Mouse (Mus musculus): ENCODE results near the gene Myom1.

Gene Myom1

GRCm38 (mm10) chr17:71102571-71103551 is 100.4 kb downstream of the Myom1 start:
- peak; percentile 11 for DNase-seq (ENCODE audit: low spot score)

DNA sequence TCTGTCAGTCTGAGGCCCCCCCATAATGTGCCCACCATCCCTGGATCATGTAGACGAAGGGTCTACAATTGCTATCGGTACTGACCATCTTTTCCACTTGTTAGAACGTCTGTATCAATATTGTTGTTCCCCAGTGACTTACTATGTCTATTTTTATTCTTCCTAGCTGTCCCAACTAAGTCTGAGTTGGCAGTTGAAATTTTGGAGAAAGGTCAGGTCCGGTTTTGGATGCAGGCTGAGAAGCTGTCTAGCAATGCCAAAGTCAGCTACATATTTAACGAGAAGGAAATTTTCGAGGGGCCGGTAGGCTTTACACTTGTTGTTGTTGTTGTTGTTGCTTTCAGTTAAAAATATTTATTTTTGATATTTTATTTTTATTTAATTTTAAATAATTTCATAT is 102.9 kb downstream of the Myom1 start:
- no peak for DNase-seq (ENCODE audit: low spot score)

DNA sequence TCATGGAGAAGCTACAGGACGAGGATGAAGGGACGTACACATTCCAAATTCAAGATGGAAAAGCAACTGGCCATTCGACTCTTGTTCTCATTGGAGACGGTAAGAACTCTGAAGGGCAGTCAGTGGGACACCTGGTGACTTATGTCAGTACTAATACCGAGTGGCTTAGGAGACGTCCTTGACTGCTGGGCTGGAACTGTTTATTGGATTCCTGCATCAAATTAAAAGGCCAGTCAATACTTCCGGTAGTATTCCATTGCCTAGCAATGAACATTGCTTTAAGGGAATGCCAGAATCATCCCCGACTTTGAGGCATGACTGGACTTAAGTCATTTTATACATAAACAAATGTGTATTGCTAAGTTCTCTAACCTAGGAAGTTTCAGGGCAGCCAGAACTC is 103.8 kb downstream of the Myom1 start:
- no peak for DNase-seq (ENCODE audit: low spot score)

DNA sequence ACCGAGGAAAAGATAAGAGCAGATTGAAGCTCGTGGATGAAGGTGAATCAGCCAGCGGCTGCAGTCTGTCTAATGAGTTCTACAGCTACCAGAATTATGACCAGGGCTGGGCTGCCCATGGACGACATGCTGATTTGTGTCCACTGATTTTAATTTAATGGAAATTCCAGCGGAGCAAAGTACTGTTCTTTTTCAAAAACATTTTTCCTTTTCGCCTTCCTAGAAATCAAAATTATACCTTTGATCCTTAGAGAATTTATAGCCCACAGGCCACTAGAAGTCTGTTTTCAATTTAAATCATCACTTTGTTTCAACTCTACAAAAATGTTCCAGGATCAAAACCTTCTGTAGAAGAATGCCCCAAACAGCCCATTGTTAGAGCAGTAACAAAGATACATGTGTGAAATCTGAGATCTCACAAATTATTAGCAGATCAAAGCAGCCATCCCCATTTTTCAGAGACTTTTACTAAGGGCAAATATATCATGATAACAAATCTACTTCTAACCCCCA is 108.4 kb downstream of the Myom1 start:
- DNase-seq (ENCODE audit: low spot score), result no peak

DNA sequence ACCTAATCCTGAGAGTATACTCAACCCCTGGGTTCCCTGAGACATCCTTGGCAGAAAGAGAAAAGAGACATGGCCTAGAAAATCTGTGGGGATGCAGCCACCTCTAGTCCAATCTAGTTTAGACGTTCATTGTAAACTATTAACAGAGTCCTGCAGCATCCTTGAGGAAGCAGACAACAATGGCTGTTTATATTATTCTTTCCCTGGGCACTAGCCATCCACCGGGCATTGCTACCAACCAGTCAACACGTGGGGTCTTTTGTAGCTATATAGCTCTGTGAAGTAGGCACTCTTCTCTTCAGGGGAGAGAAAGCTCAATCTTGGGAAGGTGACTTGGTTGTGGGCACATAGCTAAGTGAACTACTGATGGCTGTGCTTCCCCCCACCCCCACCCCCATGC is 110.3 kb downstream of the Myom1 start:
- DNase-seq (ENCODE audit: low spot score), result no peak

GRCm38 (mm10) chr17:71114282-71114681 is 111.8 kb downstream of the Myom1 start:
- DNase-seq (ENCODE audit: low spot score), result no peak

DNA sequence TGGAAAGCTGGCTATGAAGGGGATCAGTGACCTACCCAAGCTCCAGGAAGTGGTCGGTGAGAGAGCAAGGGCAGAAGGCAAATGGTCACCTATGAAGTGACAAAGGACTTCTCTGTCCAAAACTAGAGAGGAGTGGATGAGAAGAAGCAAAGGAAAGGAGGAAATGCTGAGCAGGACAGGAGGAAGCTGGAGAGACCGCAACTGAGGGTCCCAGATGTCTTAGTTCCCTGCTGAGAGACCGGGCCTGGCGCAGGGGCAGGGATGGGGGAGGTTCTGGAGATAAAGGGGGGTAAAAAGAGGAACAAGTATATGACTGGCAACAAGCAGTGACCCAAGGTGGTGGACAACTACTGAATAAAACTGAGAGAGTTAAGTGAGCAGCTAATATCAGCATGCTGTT is 115.5 kb downstream of the Myom1 start:
- no peak for DNase-seq (ENCODE audit: low spot score)

GRCm38 (mm10) chr17:71118607-71119006 is 116.2 kb downstream of the Myom1 start:
- DNase-seq (ENCODE audit: low spot score), result no peak

DNA sequence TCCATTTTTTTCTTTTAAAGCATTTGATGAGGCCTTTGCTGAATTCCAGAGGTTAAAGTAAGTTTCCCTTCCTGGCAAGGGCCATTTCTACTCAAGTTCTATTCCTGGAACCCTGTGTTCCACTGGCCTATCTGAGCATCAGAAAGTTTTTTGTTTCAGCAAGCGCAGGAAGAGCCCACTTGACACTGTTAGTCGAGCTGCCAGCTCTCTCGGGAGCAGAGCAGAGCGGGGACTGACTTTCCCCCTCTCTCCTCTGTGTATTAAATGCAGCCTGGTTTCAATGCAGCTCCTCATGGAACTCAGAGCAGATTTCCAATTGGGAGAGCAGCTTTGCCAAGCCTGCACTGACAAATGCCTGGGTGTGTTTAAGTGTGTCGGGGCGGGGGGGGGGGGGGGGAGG is 118.2 kb downstream of the Myom1 start:
- DNase-seq (ENCODE audit: low spot score), result no peak

- no peak for DNase-seq (ENCODE audit: low spot score)
These were observed 121.7 kb downstream of the Myom1 start for GRCm38 (mm10) chr17:71124061-71124670.

DNA sequence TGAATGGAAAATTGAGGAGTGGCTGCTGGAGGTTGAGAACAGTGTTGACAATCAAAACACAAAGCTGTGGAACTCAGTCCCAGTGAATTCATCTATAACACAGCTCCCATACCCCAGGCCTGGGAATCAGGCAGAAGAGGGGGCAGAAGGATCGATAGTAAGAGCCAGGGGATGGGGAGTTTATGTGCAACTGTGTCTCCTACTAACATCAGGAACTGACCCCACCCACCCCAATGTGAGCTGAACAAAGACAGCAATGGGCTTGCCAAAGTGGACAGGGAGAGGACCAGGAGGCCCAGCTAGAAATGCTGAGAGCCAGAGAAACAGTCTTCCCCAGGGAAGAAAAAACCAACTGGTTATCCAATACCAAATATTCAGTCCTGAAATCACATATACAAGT is 122.2 kb downstream of the Myom1 start:
- no peak for DNase-seq (ENCODE audit: low spot score)

DNA sequence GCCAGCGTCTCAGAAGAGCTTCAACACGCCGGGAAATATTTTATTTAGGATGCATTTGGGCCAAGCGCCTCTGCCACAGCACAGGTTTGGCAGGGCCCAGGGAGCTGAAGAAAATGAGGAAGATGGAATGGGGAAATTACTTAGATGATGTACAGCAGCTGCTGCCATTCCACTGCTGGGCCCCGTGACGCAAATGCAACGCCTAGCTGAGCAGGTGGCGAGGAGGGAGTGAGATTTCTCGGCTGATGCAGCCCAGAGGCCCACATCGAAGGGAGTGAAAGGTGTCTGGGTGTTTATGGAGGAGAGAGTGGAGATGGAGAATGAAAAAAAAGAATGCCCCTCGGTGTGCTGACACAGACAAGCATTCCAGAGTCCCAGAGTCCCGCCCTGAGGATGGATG is 123.1 kb downstream of the Myom1 start:
- no peak for DNase-seq (ENCODE audit: low spot score)

DNA sequence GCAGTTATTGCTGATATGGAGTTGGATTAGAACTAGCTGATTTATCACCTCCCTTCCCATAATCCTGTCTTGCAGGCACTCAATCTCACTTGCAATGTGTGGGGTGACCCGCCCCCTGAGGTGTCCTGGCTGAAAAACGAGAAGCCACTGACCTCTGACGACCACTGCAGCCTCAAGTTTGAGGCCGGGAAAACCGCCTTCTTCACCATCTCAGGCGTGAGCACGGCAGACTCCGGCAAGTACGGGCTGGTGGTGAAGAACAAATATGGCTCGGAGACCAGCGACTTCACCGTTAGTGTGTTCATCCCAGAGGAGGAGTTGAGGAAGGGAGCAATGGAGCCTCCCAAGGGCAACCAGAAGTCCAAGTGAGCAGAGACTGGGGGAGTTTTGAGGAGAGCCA is 123.6 kb downstream of the Myom1 start:
- DNase-seq (ENCODE audit: low spot score), result no peak

DNA sequence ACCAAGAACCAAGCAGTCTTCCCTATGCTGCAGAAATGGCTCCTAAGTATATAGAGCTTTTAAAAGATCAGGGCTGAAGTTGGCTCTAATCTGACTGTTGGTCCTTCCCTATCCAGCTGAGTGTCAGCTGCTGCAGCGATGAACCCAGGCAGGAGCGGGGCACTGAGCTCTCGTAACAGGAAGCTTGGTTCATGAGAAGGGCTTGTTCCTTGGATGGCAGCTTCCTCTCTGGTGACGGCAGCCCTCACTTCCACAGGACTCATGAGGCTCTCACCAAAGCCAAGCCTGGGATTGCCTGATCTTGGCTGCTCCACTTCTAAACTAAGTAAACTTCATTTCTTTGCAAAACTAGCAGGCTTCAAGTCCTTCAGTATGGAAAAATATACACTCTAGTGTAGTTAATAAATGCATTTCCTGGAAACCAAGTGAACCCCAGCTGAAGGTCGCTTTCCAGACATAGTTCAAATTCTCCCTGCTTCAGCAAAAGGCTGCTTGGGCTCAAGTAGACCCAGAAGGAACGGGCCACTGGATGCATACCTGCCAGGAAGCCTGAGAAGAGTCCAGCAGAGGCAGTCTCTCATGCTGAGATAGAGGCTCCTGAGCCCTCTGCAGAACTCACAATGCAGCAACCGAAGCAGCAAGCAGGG is 125.2 kb downstream of the Myom1 start:
- no peak for DNase-seq (ENCODE audit: low spot score)

- DNase-seq (ENCODE audit: low spot score), result no peak
These were observed 127.2 kb downstream of the Myom1 start for GRCm38 (mm10) chr17:71129489-71130261.

GRCm38 (mm10) chr17:71132221-71132620 is 129.8 kb downstream of the Myom1 start:
- DNase-seq (ENCODE audit: low spot score), result no peak

- DNase-seq (ENCODE audit: low spot score), result no peak
These were observed 130.5 kb downstream of the Myom1 start for GRCm38 (mm10) chr17:71132856-71133439.

DNA sequence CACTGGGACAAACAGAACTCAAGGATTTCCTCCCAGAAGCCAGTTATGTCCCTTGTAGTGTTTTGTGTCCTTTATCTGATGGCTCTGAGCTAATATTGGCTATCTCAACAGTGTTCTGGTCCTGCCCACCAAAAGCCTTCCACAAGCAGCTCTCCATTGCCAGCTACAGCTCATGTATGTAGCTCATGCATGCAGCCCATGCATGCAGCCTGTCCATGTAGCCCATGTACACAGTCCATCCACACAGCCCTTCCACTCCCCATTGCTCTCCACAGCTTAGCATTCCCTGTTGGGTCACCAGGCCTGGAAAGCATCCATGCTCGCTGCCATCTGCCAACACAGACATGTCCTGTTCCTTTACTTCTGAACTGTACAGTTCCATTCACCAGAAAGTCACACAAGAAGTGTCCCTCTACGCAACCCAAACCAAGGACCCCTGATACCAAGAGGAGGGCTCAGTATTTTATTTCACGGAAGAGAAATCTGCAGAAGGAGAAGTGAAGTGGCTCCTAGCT is 132.1 kb downstream of the Myom1 start:
- no peak for DNase-seq (ENCODE audit: low spot score)

DNA sequence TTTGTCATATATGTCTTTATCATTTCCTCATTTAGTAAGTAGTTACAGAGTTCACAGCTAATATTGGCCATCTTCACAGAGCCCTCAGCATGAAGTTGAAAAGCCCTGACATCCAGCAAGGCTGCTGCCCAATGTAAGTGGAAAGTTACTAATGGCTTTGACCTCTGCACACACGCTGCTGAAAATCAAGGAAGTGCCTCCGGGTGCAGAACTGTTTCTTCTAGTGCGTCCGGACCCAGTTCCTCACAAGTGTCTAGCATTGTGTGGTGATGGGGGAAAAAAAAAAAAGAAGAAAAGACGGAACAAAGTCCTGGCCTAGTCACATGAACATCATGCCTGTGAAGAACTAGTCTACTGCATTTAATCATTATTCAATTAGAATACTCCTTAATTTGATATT is 132.7 kb downstream of the Myom1 start:
- no peak for DNase-seq (ENCODE audit: low spot score)

- no peak for DNase-seq (ENCODE audit: low spot score)
These were observed 133.4 kb downstream of the Myom1 start for GRCm38 (mm10) chr17:71135866-71136265.

Measured in ovary, postnatal 14 days (tissue).